Mouse (Mus musculus): ENCODE data around the gene Smim24. TPM values are rescaled to one million over a fixed set of nuclear protein-coding genes. Genes with fewer than 3 reads are reported as not detected.
A peak's percentile ranks its signal among the peaks of the same experiment; 100 is the strongest.

The Smim24 gene
- polyA plus RNA-seq, 1 experiment from 2014 or later: 1.4 TPM

DNA sequence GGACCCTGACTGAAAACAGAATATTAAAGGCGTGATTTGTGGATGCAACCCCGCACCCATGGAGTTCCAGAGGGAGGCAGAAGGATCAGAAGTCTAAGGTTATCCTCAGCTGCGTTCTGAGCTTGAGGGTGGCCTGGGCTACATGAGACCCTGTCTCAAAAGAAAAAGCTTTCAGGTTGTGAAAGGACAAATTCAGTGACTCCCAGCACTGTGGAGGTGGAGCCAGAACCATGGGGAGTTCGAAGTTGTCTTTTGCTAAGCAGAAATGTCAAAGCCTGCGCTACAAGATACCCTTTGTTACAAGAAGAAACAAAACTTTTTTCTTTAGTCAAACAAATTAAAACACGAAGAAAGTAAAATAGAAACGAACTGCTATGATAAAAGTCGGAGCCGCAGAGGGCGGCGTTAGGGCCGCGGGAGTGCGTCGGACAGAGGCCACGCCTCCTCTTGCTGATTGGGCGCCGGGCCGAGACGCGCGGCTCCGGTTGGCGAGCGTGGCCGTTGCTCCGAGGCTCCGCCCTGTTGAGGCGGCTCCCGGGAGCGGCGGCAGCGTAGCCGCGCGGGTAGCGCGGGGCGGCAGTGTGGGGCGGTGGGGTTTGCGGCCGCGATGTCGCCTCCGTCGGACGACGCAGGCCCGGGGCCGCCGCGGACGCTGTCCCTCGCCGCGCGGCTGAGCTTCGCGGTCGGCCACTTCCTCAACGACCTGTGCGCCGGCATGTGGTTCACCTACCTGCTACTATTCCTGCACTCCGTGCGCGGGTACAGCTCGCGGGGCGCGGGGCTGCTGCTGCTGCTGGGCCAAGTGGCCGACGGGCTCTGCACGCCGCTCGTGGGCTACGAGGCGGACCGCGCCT lies 35.6 kb upstream of the Smim24 start, which contains the start of gene Mfsd12:
Gene Mfsd12, plus strand, starts transcription at position 501 of the 854 bp plus-strand sequence.
- no peaks in the 10 kb centered on the region for H3K9me3 ChIP-seq
- peak within 1 kb of the TSS; percentile 82 for H3K9ac ChIP-seq
- H3K36me3 ChIP-seq (replicated peaks): no peaks in the 10 kb centered on the region
- WGBS: 2% methylated on average over 65 of the region's 79 CpGs
- ATAC-seq (replicated peaks): peak; percentile 93
- peak within 1 kb of the TSS; percentile 62; the same call in 1 of the 2 replicates for H3K27ac ChIP-seq
- H3K4me2 ChIP-seq: peak within 1 kb of the TSS; percentile 97
- H3K4me1 ChIP-seq: peaks cover 28% of the 10 kb centered on the region
- peak within 1 kb of the TSS; percentile 94 for H3K4me3 ChIP-seq
- H3K27me3 ChIP-seq (replicated peaks): no peaks in the 10 kb centered on the region

DNA sequence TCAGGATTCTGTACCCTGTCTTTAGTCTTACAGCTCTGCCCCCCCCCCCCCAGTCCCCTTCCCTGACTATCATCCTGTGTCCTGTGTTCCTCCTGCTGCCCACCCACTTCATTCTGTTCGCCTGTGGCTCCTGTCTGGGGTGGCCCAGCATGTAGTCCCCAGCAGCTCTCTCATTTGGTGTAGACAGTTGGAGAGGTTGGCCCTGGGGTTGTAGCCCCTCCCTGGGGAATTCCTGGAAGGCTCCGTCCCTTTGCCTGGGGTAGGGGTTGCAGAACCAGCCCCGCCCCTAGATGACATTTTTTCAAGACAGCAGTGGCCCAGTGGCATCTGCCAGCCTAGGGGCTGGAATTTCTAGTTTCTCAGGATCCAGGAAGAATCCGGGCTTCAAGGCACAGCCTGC lies 34.6 kb upstream of the Smim24 start:
- Histone ChIP-seq H3K27ac (no peak overlapping the region), H3K4me2 (peak overlapping the region; percentile 97), H3K27me3 (replicated peaks) (peaks cover 3% of the 10 kb centered on the region), H3K9ac (peak overlapping the region; percentile 82), H3K4me3 (peak overlapping the region; percentile 94), H3K9me3 (no peaks in the 10 kb centered on the region), H3K36me3 (replicated peaks) (no peaks in the 10 kb centered on the region), H3K4me1 (peaks cover 30% of the 10 kb centered on the region)
- ATAC-seq (replicated peaks): peak; percentile 9; the same call in 1 of the 2 replicates
- 28% methylated on average over 4 of the region's 4 CpGs for WGBS

DNA sequence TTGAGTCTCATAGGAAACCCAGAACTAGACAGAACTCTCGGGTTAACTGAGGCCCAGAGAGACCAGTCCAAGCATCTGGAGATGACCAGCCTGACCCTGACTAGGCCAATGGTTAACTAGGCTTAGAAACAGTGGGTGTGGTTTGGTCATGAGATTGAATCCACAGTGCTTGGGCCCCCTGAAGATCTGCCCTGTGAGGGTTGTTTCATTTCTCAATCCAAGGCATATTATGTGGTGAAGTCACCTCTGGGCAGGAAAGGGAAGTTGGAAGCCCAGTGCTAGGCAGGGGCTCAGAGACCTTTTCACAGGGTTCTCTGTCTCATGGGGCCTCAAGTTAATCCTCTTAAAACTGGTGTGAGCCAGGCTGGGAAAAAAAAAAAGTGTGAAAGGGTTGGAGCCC lies 34.0 kb upstream of the Smim24 start:
- Histone ChIP-seq H3K9ac (peak overlapping the region; percentile 82; the same call in 1 of the 2 replicates), H3K9me3 (no peaks in the 10 kb centered on the region), H3K4me1 (peaks cover 36% of the 10 kb centered on the region), H3K27me3 (replicated peaks) (peaks cover 10% of the 10 kb centered on the region), H3K36me3 (replicated peaks) (no peaks in the 10 kb centered on the region), H3K27ac (no peak overlapping the region), H3K4me3 (no peak overlapping the region), H3K4me2 (peak overlapping the region; percentile 97; the same call in 1 of the 2 replicates)
- WGBS: 56% methylated on average over 1 of the region's 1 CpGs
- no peak for ATAC-seq (replicated peaks)

DNA sequence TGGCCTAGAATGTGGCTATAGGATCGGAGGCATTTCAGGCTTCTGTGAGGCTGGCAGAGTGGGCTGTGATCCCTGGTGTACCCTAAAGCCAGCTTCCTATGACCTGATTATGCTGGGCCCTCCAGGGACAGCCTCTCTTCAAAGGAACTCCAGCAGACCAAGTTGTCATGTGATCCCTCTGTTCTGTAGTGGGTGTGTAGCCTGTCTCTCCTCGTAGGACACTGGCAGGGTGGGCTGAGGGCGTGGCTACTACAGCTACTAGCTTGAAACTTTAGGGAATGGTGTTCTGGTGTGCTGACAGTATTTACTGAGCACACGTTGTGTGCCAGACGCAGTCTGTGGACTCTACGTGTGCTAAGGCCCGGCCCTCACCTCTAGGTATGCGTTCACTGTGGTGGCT lies 32.1 kb upstream of the Smim24 start:
- H3K36me3 ChIP-seq (replicated peaks): no peaks in the 10 kb centered on the region
- peaks cover 50% of the 10 kb centered on the region for H3K4me1 ChIP-seq
- 68% methylated on average over 8 of the region's 8 CpGs for WGBS
- H3K9me3 ChIP-seq: no peaks in the 10 kb centered on the region
- H3K4me2 ChIP-seq: no peak overlapping the region
- H3K27me3 ChIP-seq (replicated peaks): peaks cover 13% of the 10 kb centered on the region
- ATAC-seq (replicated peaks): no peak
- H3K4me3 ChIP-seq: no peak overlapping the region
- H3K27ac ChIP-seq: no peak overlapping the region
- H3K9ac ChIP-seq: no peak overlapping the region

DNA sequence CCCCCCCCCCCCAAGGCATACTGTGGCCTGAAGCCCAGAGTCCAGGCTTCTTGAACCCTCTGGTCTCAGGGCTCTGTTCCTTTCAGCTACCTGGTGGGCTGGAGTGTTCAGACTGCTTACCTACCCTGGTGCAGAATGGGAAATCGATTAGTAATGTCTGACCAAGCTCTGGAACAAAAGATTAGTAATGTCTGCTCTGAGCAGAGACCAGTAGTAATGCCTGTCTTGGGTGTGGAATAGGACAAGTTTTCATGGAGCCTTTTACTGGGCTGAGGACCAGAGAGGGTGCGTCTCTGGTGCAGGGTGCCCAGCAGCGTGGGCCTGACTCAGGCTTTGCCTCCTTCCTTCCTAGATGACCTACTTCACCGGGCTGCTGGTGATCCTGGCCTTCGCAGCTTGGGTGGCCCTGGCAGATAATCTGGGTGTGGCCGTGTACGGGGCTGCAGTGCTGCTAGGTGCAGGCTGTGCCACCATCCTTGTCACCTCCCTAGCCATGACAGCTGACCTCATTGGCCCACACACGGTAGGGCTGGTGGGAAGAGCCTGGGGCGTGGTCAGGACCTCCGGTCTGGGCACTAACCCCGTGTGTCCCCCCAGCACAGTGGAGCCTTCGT lies 30.4 kb upstream of the Smim24 start:
- H3K4me1 ChIP-seq: peaks cover 45% of the 10 kb centered on the region
- H3K4me3 ChIP-seq: no peak overlapping the region
- no peak for ATAC-seq (replicated peaks)
- peaks cover 13% of the 10 kb centered on the region for H3K27me3 ChIP-seq (replicated peaks)
- H3K36me3 ChIP-seq (replicated peaks): peaks cover 6% of the 10 kb centered on the region
- H3K27ac ChIP-seq: no peak overlapping the region
- H3K9ac ChIP-seq: no peak overlapping the region
- H3K9me3 ChIP-seq: no peaks in the 10 kb centered on the region
- H3K4me2 ChIP-seq: no peak overlapping the region
- WGBS: 76% methylated on average over 12 of the region's 12 CpGs

DNA sequence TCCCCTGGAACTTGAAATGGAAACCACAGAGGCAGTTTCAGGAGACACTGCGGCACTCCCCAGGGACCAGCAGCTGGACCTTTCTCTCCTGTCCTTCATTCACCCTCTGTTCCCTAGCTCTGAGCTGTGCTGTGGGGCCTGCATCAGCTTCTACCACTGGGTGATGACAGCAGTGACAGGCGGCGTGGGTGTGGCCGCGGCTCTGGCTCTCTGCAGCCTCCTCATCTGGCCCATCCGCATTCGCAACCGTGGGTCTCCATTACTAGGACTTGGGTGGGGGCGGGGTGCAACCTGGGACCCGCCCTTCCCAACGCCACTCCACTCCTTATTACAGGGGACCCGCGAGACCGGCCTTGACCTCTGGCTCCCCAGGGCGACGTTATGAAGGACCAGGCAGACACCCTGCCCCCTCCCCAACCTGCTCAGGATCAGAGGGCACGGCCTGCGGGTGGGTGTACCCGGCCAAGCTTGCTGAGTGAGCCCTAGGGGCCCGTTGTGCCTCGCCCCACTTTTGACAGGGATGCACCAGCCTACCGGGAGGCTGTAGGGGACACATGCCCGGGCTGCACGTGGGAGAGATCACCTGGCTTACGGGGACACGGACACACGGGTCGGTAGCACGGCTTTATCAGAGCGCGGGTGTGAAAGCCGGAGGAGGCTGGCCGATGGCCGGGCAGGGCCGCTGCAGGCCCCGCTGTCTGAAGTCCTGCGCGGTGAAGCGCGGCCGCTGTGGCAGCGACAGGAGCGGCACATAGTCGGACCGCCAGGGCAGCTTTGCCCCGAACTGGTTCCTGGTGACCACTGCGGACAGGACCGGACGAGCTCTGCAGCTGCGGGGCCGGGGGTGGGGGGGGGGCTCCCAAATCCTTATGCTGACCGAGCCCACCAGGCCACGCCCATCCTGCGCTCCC lies 29.2 kb upstream of the Smim24 start:
- Histone ChIP-seq H3K4me3 (peak overlapping the region; percentile 17), H3K36me3 (replicated peaks) (peaks cover 17% of the 10 kb centered on the region), H3K4me1 (peaks cover 33% of the 10 kb centered on the region), H3K4me2 (peak overlapping the region; percentile 45), H3K9me3 (no peaks in the 10 kb centered on the region), H3K27ac (no peak overlapping the region), H3K27me3 (replicated peaks) (peaks cover 13% of the 10 kb centered on the region), H3K9ac (peak overlapping the region; percentile 19)
- WGBS: 16% methylated on average over 54 of the region's 54 CpGs
- no peak for ATAC-seq (replicated peaks)

DNA sequence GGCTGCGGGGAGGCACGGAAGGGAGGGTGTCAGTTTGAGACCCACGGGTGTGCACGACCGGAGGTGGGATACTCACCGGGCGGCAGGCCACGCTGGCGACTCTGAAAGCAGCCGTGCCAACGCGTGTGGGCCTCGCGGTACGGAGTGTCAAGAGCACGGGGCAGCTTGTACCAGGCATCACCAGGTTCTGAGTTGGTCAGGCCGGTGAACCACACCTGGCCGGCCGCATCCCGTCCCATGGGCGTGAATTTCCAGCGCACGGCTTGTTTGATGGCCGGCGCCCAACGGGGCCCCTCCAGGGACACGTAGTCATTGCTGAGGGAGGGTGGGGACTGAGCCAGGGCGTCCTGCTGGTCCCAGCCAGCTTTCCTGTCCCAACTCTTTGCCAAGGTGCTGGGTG lies 28.2 kb upstream of the Smim24 start:
- Histone ChIP-seq H3K27me3 (replicated peaks) (peaks cover 13% of the 10 kb centered on the region), H3K4me3 (peak overlapping the region; percentile 17), H3K27ac (no peak overlapping the region), H3K9me3 (no peaks in the 10 kb centered on the region), H3K36me3 (replicated peaks) (peaks cover 27% of the 10 kb centered on the region), H3K4me1 (peaks cover 30% of the 10 kb centered on the region), H3K4me2 (peak overlapping the region; percentile 45), H3K9ac (peak overlapping the region; percentile 23; the same call in 1 of the 2 replicates)
- WGBS: 11% methylated on average over 28 of the region's 28 CpGs
- ATAC-seq (replicated peaks): no peak; the same call in 1 of the 2 replicates

DNA sequence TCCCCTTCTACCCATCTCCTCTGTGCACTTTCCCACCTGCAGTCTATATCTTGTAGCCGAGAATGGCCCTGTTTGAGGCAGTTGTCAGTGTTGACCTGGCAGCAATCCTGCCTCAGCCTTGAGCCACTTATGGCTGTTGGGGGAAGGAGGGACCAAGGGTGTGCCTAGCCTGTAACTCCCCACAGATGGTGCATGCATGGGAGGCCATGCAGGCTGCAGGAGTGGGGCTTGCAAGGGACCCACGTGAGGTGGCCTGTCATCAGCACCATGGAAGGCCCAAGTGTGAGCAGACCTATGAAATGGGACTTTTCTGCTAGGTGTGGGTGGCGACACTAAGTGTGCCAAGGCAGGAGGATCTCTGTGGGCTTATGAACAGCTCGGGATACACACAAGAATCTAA lies 27.8 kb upstream of the Smim24 start:
- 33% methylated on average over 4 of the region's 4 CpGs for WGBS

DNA sequence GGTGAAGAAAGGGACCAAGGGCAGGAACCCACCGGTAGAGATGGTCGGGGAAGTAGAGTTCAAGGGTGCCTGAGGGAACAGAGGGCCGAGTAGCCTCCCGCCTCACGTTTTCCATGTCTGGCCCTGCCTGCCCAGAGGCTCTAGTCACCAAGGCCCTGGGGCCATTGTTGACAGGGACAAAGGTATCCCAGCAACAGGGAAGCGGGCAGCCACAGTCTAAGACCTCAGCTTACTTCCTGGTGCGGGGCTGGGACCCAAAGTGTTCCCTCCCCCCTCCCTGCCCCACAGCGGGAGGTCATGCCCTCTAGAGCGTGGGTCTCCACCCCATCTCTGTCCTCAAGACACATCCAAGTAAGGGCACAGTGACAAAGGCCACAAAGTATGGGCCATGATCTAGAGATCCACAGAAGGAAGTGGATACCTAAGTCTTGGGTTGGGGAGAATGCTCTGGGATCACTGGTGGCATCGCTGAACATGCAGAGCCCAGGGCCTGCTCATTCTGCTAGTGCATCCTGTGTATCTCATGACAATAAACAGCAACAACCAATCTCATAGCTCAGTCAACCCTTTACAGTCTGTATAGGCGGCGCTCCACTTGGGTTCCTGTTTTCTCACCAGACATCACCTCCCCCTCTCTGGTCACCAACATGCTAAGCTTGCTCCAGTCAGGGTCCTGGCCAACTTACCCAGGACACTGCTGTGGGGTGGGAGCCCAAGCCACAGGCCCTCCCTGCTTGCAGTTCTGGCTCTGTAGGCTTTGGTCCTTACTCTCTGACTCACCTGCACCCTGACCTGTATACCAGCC lies 27.0 kb upstream of the Smim24 start, which contains the start of gene 4930404N11Rik:
Gene 4930404N11Rik, minus strand, starts transcription at position 145 of the 805 bp plus-strand sequence.
- ATAC-seq (replicated peaks): no peak
- Histone ChIP-seq H3K9me3 (no peaks in the 10 kb centered on the region), H3K4me2 (peak within 1 kb of the TSS; percentile 45), H3K36me3 (replicated peaks) (peaks cover 38% of the 10 kb centered on the region), H3K4me3 (peak within 1 kb of the TSS; percentile 17; the same call in 1 of the 2 replicates), H3K27me3 (replicated peaks) (peaks cover 13% of the 10 kb centered on the region), H3K4me1 (peaks cover 25% of the 10 kb centered on the region), H3K27ac (no peak within 1 kb of the TSS), H3K9ac (peak within 1 kb of the TSS; percentile 23; the same call in 1 of the 2 replicates)
- WGBS: 18% methylated on average over 12 of the region's 12 CpGs

More for the DNA sequence above, 27.8 kb upstream of the Smim24 start:
- H3K27me3 ChIP-seq (replicated peaks): peaks cover 13% of the 10 kb centered on the region
- H3K4me3 ChIP-seq: no peak overlapping the region
- H3K36me3 ChIP-seq (replicated peaks): peaks cover 31% of the 10 kb centered on the region
- no peak overlapping the region for H3K4me2 ChIP-seq
- no peak overlapping the region for H3K9ac ChIP-seq
- no peaks in the 10 kb centered on the region for H3K9me3 ChIP-seq
- H3K4me1 ChIP-seq: peaks cover 30% of the 10 kb centered on the region
- H3K27ac ChIP-seq: no peak overlapping the region
- no peak; the same call in 1 of the 2 replicates for ATAC-seq (replicated peaks)

DNA sequence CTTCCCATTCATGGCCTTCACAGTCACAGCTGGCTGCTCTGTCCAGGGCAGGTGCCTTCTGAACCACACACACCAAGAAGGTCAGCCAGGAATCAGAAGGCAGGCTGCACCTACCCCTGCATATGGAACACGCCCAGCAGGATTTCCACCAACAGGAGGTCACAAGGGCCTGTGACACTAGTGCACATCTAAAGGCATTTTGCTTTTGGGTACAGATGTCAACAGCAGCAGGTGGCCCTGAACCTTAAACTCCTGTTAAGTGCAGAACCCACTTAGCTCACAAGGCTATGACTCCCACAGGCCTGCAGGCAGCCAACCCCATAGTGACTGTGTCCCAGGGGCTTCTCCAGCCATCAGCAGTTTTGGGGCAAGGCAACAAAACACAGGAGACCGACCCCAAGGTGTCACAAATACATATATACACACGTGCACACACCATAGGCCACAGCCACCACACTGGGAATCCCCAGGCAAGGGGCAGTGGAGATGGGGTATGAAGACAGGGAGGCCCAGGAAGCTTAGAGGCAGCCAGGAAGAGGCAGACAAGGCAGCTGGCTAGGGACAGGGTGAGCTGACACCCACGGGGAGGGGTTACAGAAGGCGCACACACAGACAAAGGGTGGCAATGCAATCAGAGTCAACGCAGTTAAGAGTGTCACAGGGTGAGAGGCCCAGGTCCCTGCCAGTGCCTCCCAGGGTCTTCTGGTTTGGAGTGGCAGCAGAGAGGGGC lies 26.2 kb upstream of the Smim24 start:
- Histone ChIP-seq H3K27me3 (replicated peaks) (peaks cover 13% of the 10 kb centered on the region), H3K36me3 (replicated peaks) (peaks cover 42% of the 10 kb centered on the region), H3K9me3 (no peaks in the 10 kb centered on the region), H3K4me1 (peaks cover 24% of the 10 kb centered on the region), H3K9ac (no peak overlapping the region), H3K4me2 (no peak overlapping the region), H3K4me3 (no peak overlapping the region), H3K27ac (no peak overlapping the region)
- WGBS: 75% methylated on average over 6 of the region's 6 CpGs
- ATAC-seq (replicated peaks): no peak

DNA sequence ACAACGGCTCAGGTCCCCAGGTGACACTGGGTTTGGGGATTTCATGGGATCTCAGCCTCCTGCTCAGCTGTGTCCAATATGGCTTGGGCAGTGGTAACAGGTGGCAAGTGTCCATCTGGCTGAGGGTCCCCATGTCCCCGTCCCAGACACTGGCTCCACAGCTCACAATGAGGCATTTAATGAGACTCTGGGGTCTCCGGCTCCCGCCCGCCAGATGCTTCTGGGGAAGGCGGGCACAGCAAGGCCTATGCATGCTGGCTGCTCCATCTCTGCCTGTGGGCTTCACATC lies 25.7 kb upstream of the Smim24 start:
- Histone ChIP-seq H3K27me3 (replicated peaks) (peaks cover 13% of the 10 kb centered on the region), H3K4me2 (no peak overlapping the region), H3K9ac (no peak overlapping the region), H3K4me1 (peaks cover 24% of the 10 kb centered on the region), H3K36me3 (replicated peaks) (peaks cover 42% of the 10 kb centered on the region), H3K27ac (no peak overlapping the region), H3K9me3 (no peaks in the 10 kb centered on the region), H3K4me3 (no peak overlapping the region)
- no peak for ATAC-seq (replicated peaks)
- 51% methylated on average over 6 of the region's 6 CpGs for WGBS
